Mouse (Mus musculus): ENCODE data around the gene Gm10310. TPM values are rescaled to one million over a fixed set of nuclear protein-coding genes. Genes with fewer than 3 reads are reported as not detected.
"Not testable (repeated sequence)": the region's sequence is repeated elsewhere in the genome, so short reads cannot be mapped to it uniquely, and the experiment has no call there.

Gene Gm10310
- not detected for total RNA-seq (2021)

- DNase-seq (ENCODE audit: low spot score in 2 of 2); intact Hi-C loops (cut with DNase I): not testable (repeated sequence)
Measured at GRCm38 (mm10) chr10:129984962-129985361, at the start of gene Gm10310. Gene Gm10310 (minus strand): TSS chr10:129985062.

- intact Hi-C loops (cut with DNase I): no loop called here
- DNase-seq (ENCODE audit: low spot score in 2 of 2): no peak
Measured at GRCm38 (mm10) chr10:130030048-130030447, 45.2 kb upstream of the Gm10310 start, which contains the start of gene Olfr821. Gene Olfr821 (plus strand): TSS chr10:130030348.

GRCm38 (mm10) chr10:130012321-130012720 is 27.5 kb upstream of the Gm10310 start, which contains the start of gene Olfr820:
Gene Olfr820 (plus strand): TSS chr10:130012621.
- DNase-seq (ENCODE audit: low spot score in 2 of 2): no peak
- intact Hi-C loops (cut with DNase I): no loop called here

- not testable (repeated sequence) for DNase-seq (ENCODE audit: low spot score in 2 of 2)
Measured at GRCm38 (mm10) chr10:130005366-130005765, 20.5 kb upstream of the Gm10310 start.

GRCm38 (mm10) chr10:130004104-130004503 is 19.2 kb upstream of the Gm10310 start:
- intact Hi-C loops (cut with DNase I); DNase-seq (ENCODE audit: low spot score in 2 of 2): not testable (repeated sequence)

More at GRCm38 (mm10) chr10:130005366-130005765, 20.5 kb upstream of the Gm10310 start:
- intact Hi-C loops (cut with DNase I): not testable (repeated sequence)

- DNase-seq (ENCODE audit: low spot score in 2 of 2); intact Hi-C loops (cut with DNase I): not testable (repeated sequence)
Measured at GRCm38 (mm10) chr10:129981867-129982266, 3.0 kb downstream of the Gm10310 start.

- intact Hi-C loops (cut with DNase I); DNase-seq (ENCODE audit: low spot score in 2 of 2): not testable (repeated sequence)
Measured at GRCm38 (mm10) chr10:129976040-129976439, 8.8 kb downstream of the Gm10310 start, which contains the start of gene Olfr247. Gene Olfr247 (minus strand): TSS chr10:129976140.

GRCm38 (mm10) chr10:129972994-129973393 is 11.9 kb downstream of the Gm10310 start:
- intact Hi-C loops (cut with DNase I): not testable (repeated sequence)

GRCm38 (mm10) chr10:129967166-129967565 is 17.7 kb downstream of the Gm10310 start, which contains the start of gene Olfr819:
Gene Olfr819 (minus strand): TSS chr10:129967266.
- intact Hi-C loops (cut with DNase I); DNase-seq (ENCODE audit: low spot score in 2 of 2): not testable (repeated sequence)

More at GRCm38 (mm10) chr10:129972994-129973393, 11.9 kb downstream of the Gm10310 start:
- not testable (repeated sequence) for DNase-seq (ENCODE audit: low spot score in 2 of 2)

- DNase-seq (ENCODE audit: low spot score in 2 of 2); intact Hi-C loops (cut with DNase I): not testable (repeated sequence)
Measured at GRCm38 (mm10) chr10:129966232-129966631, 18.6 kb downstream of the Gm10310 start.

GRCm38 (mm10) chr10:129949000-129949399 is 35.9 kb downstream of the Gm10310 start, which contains the start of gene Olfr818:
Gene Olfr818 (minus strand): TSS chr10:129949100.
- intact Hi-C loops (cut with DNase I): no loop called here

More at GRCm38 (mm10) chr10:129949000-129949399, 35.9 kb downstream of the Gm10310 start, which contains the start of gene Olfr818:
- no peak for DNase-seq (ENCODE audit: low spot score in 2 of 2)

Other genes starting within 250 kb of the Gm10310 start
- not detected for gene Olfr806, start 243.1 kb downstream of the Gm10310 start, total RNA-seq (2021)
- gene Olfr807, start 227.3 kb downstream of the Gm10310 start, total RNA-seq (2021): not detected
- not detected for gene Olfr808, start 219.6 kb downstream of the Gm10310 start, total RNA-seq (2021)
- gene Olfr809, start 210.4 kb downstream of the Gm10310 start, total RNA-seq (2021): not detected
- gene Olfr810, start 190.1 kb downstream of the Gm10310 start, total RNA-seq (2021): not detected
- not detected for gene Olfr811, start 180.7 kb downstream of the Gm10310 start, total RNA-seq (2021)
- gene Olfr812, start 139.0 kb downstream of the Gm10310 start, total RNA-seq (2021): not detected
- not detected for gene Olfr813, start 129.7 kb downstream of the Gm10310 start, total RNA-seq (2021)
- gene Olfr814, start 105.2 kb downstream of the Gm10310 start, total RNA-seq (2021): not detected
- not detected for gene Olfr815, start 79.2 kb downstream of the Gm10310 start, total RNA-seq (2021)
- gene Olfr816, start 69.5 kb downstream of the Gm10310 start, total RNA-seq (2021): not detected
- gene Olfr818, start 36.0 kb downstream of the Gm10310 start, total RNA-seq (2021): not detected
- gene Olfr819, start 17.8 kb downstream of the Gm10310 start, total RNA-seq (2021): not detected
- not detected for gene Olfr247, start 8.9 kb downstream of the Gm10310 start, total RNA-seq (2021)
- gene Olfr820, start 27.6 kb upstream of the Gm10310 start, total RNA-seq (2021): not detected
- not detected for gene Olfr821, start 45.3 kb upstream of the Gm10310 start, total RNA-seq (2021)
- gene Olfr822, start 86.1 kb upstream of the Gm10310 start, total RNA-seq (2021): not detected
- not detected for gene Olfr823, start 130.3 kb upstream of the Gm10310 start, total RNA-seq (2021)
- gene Olfr824, start 144.9 kb upstream of the Gm10310 start, total RNA-seq (2021): not detected
- gene Olfr825, start 181.7 kb upstream of the Gm10310 start, total RNA-seq (2021): not detected
- not detected for gene Olfr826, start 199.1 kb upstream of the Gm10310 start, total RNA-seq (2021)
- not detected for gene Olfr827, start 229.3 kb upstream of the Gm10310 start, total RNA-seq (2021)

Data from left cerebral cortex, postnatal 36 days (tissue).